Mouse (Mus musculus): ENCODE data around the gene 3100002H09Rik. TPM values are rescaled to one million over a fixed set of nuclear protein-coding genes. Genes with fewer than 3 reads are reported as not detected.

Gene 3100002H09Rik
- polyA plus RNA-seq, 1 experiment from 2014 or later, result 0.17 TPM

Other genes with a start within 250 kb of the 3100002H09Rik start
- gene Pou3f1, start 46.0 kb upstream of the 3100002H09Rik start, polyA plus RNA-seq (2015; fragmentation: Nextera tagmentation; extraction: Ambion mirVana), result 0.15 and 0.17 TPM in 2 replicates
- gene Utp11, start 82.8 kb upstream of the 3100002H09Rik start, polyA plus RNA-seq (2015; fragmentation: Nextera tagmentation; extraction: Ambion mirVana), result 40.3 and 49.2 TPM in 2 replicates
- gene Fhl3, start 89.9 kb upstream of the 3100002H09Rik start, polyA plus RNA-seq (2015; fragmentation: Nextera tagmentation; extraction: Ambion mirVana), result 3.8 and 5.0 TPM in 2 replicates
- gene Sf3a3, start 104.0 kb upstream of the 3100002H09Rik start, polyA plus RNA-seq (2015; fragmentation: Nextera tagmentation; extraction: Ambion mirVana), result 77.7 and 95.1 TPM in 2 replicates
- gene Inpp5b, start 131.0 kb upstream of the 3100002H09Rik start, polyA plus RNA-seq (2015; fragmentation: Nextera tagmentation; extraction: Ambion mirVana), result 16.3 and 16.8 TPM in 2 replicates
- gene Mtf1, start 191.3 kb upstream of the 3100002H09Rik start, polyA plus RNA-seq (2015; fragmentation: Nextera tagmentation; extraction: Ambion mirVana), result 11.5 and 13.0 TPM in 2 replicates
- gene Yrdc, start 239.9 kb upstream of the 3100002H09Rik start, polyA plus RNA-seq (2015; fragmentation: Nextera tagmentation; extraction: Ambion mirVana), result 22.3 and 22.6 TPM in 2 replicates
- 40.0 and 40.8 TPM in 2 replicates for gene 1110065P20Rik, start 240.4 kb upstream of the 3100002H09Rik start, polyA plus RNA-seq (2015; fragmentation: Nextera tagmentation; extraction: Ambion mirVana)

All from heart, embryonic 16.5 days (tissue).